Mouse (Mus musculus): ENCODE results near the gene Slco1a6. TPM values are rescaled to one million over a fixed set of nuclear protein-coding genes. Genes with fewer than 3 reads are reported as not detected.

The Slco1a6 gene
- total and polyA plus RNA-seq, 2 experiments, result not detected

- Histone ChIP-seq H3K27me3 (ENCODE audit: control insufficient read depth, insufficient read depth, low read length) (no peaks in the 10 kb centered on the region), H3K9ac (ENCODE audit: low read depth, low read length) (no peak overlapping the region), H3K4me3 (ENCODE audit: insufficient read depth, low read depth, low read length) (no peak overlapping the region), H3K27ac (replicated peaks; ENCODE audit: insufficient read depth, low read depth, low read length) (no peak overlapping the region), H3K36me3 (ENCODE audit: control insufficient read depth, insufficient read depth, low read length) (no peaks in the 10 kb centered on the region), H3K4me1 (ENCODE audit: control insufficient read depth, insufficient read depth, low read length) (no peaks in the 10 kb centered on the region), H3K79me2 (ENCODE audit: control insufficient read depth, insufficient read depth, low read length) (no peaks in the 10 kb centered on the region)
- TF ChIP-seq POLR2A (IDR thresholded peaks at IDR 0.05; ENCODE audit: extremely low read depth, insufficient read depth, low read length), result no peak
- DNase-seq (ENCODE audit: extremely low read depth, low read depth, low spot score), result no peak
Measured at GRCm38 (mm10) chr6:142209749-142210148, 1.4 kb upstream of the Slco1a6 start.

- Histone ChIP-seq H3K9ac (ENCODE audit: low read depth, low read length) (no peak overlapping the region), H3K27ac (replicated peaks; ENCODE audit: insufficient read depth, low read depth, low read length) (no peak overlapping the region), H3K4me3 (ENCODE audit: insufficient read depth, low read depth, low read length) (no peak overlapping the region), H3K4me1 (ENCODE audit: control insufficient read depth, insufficient read depth, low read length) (no peaks in the 10 kb centered on the region), H3K27me3 (ENCODE audit: control insufficient read depth, insufficient read depth, low read length) (no peaks in the 10 kb centered on the region), H3K36me3 (ENCODE audit: control insufficient read depth, insufficient read depth, low read length) (no peaks in the 10 kb centered on the region), H3K79me2 (ENCODE audit: control insufficient read depth, insufficient read depth, low read length) (no peaks in the 10 kb centered on the region)
- no peak for DNase-seq (ENCODE audit: extremely low read depth, low read depth, low spot score)
- no peak for TF ChIP-seq POLR2A (IDR thresholded peaks at IDR 0.05; ENCODE audit: extremely low read depth, insufficient read depth, low read length)
- TF ChIP-seq CTCF (IDR thresholded peaks at IDR 0.05; ENCODE audit: low read depth, low read length), result no peak
Measured at GRCm38 (mm10) chr6:142200524-142200923, 7.8 kb downstream of the Slco1a6 start.

GRCm38 (mm10) chr6:142194245-142194644 is 14.1 kb downstream of the Slco1a6 start:
- TF ChIP-seq CTCF (IDR thresholded peaks at IDR 0.05; ENCODE audit: low read depth, low read length) (no peak), POLR2A (IDR thresholded peaks at IDR 0.05; ENCODE audit: extremely low read depth, insufficient read depth, low read length) (no peak)
- H3K79me2 ChIP-seq (ENCODE audit: control insufficient read depth, insufficient read depth, low read length), result no peaks in the 10 kb centered on the region
- H3K27ac ChIP-seq (replicated peaks; ENCODE audit: insufficient read depth, low read depth, low read length), result no peak overlapping the region
- no peaks in the 10 kb centered on the region for H3K36me3 ChIP-seq (ENCODE audit: control insufficient read depth, insufficient read depth, low read length)
- WGBS, result 87% methylated on average over 8 of the region's 8 CpGs
- H3K27me3 ChIP-seq (ENCODE audit: control insufficient read depth, insufficient read depth, low read length), result no peaks in the 10 kb centered on the region
- H3K4me1 ChIP-seq (ENCODE audit: control insufficient read depth, insufficient read depth, low read length), result no peaks in the 10 kb centered on the region
- H3K9ac ChIP-seq (ENCODE audit: low read depth, low read length), result no peak overlapping the region
- no peak overlapping the region for H3K4me3 ChIP-seq (ENCODE audit: insufficient read depth, low read depth, low read length)
- no peak for DNase-seq (ENCODE audit: extremely low read depth, low read depth, low spot score)

- Histone ChIP-seq H3K27me3 (ENCODE audit: control insufficient read depth, insufficient read depth, low read length) (no peaks in the 10 kb centered on the region), H3K4me1 (ENCODE audit: control insufficient read depth, insufficient read depth, low read length) (no peaks in the 10 kb centered on the region), H3K79me2 (ENCODE audit: control insufficient read depth, insufficient read depth, low read length) (no peaks in the 10 kb centered on the region), H3K36me3 (ENCODE audit: control insufficient read depth, insufficient read depth, low read length) (no peaks in the 10 kb centered on the region), H3K9ac (ENCODE audit: low read depth, low read length) (no peak overlapping the region), H3K27ac (replicated peaks; ENCODE audit: insufficient read depth, low read depth, low read length) (no peak overlapping the region), H3K4me3 (ENCODE audit: insufficient read depth, low read depth, low read length) (no peak overlapping the region)
- TF ChIP-seq CTCF (IDR thresholded peaks at IDR 0.05; ENCODE audit: low read depth, low read length), result no peak
- TF ChIP-seq POLR2A (IDR thresholded peaks at IDR 0.05; ENCODE audit: extremely low read depth, insufficient read depth, low read length), result no peak
- DNase-seq (ENCODE audit: extremely low read depth, low read depth, low spot score), result no peak
- WGBS, result 27% methylated on average over 1 of the region's 1 CpGs
Measured at GRCm38 (mm10) chr6:142191962-142192361, 16.4 kb downstream of the Slco1a6 start.

- no peak for DNase-seq (ENCODE audit: extremely low read depth, low read depth, low spot score)
- WGBS, result 74% methylated on average over 3 of the region's 3 CpGs
Measured at GRCm38 (mm10) chr6:142187426-142187825, 20.9 kb downstream of the Slco1a6 start.

GRCm38 (mm10) chr6:142185868-142186415 is 22.4 kb downstream of the Slco1a6 start:
- TF ChIP-seq POLR2A (IDR thresholded peaks at IDR 0.05; ENCODE audit: extremely low read depth, insufficient read depth, low read length), result no peak
- TF ChIP-seq CTCF (IDR thresholded peaks at IDR 0.05; ENCODE audit: low read depth, low read length), result no peak
- Histone ChIP-seq H3K4me1 (ENCODE audit: control insufficient read depth, insufficient read depth, low read length) (no peaks in the 10 kb centered on the region), H3K36me3 (ENCODE audit: control insufficient read depth, insufficient read depth, low read length) (no peaks in the 10 kb centered on the region), H3K4me3 (ENCODE audit: insufficient read depth, low read depth, low read length) (no peak overlapping the region), H3K9ac (ENCODE audit: low read depth, low read length) (no peak overlapping the region), H3K27ac (replicated peaks; ENCODE audit: insufficient read depth, low read depth, low read length) (no peak overlapping the region), H3K79me2 (ENCODE audit: control insufficient read depth, insufficient read depth, low read length) (no peaks in the 10 kb centered on the region), H3K27me3 (ENCODE audit: control insufficient read depth, insufficient read depth, low read length) (no peaks in the 10 kb centered on the region)
- DNase-seq (ENCODE audit: extremely low read depth, low read depth, low spot score), result no peak
- 75% methylated on average over 2 of the region's 2 CpGs for WGBS

More at GRCm38 (mm10) chr6:142187426-142187825, 20.9 kb downstream of the Slco1a6 start:
- Histone ChIP-seq H3K4me1 (ENCODE audit: control insufficient read depth, insufficient read depth, low read length) (no peaks in the 10 kb centered on the region), H3K4me3 (ENCODE audit: insufficient read depth, low read depth, low read length) (no peak overlapping the region), H3K27ac (replicated peaks; ENCODE audit: insufficient read depth, low read depth, low read length) (no peak overlapping the region), H3K36me3 (ENCODE audit: control insufficient read depth, insufficient read depth, low read length) (no peaks in the 10 kb centered on the region), H3K79me2 (ENCODE audit: control insufficient read depth, insufficient read depth, low read length) (no peaks in the 10 kb centered on the region), H3K9ac (ENCODE audit: low read depth, low read length) (no peak overlapping the region), H3K27me3 (ENCODE audit: control insufficient read depth, insufficient read depth, low read length) (no peaks in the 10 kb centered on the region)
- TF ChIP-seq CTCF (IDR thresholded peaks at IDR 0.05; ENCODE audit: low read depth, low read length) (no peak), POLR2A (IDR thresholded peaks at IDR 0.05; ENCODE audit: extremely low read depth, insufficient read depth, low read length) (no peak)
